Mouse (Mus musculus) G1E (cell line): ENCODE results near the gene Zc2hc1c.

ENCODE experiments used
- CTCF ChIP-seq: IDR thresholded peaks from 2 replicates; pipeline ENCODE4 v1.5.1; 2012; ENCODE audit warnings: low read depth, low read length, inconsistent platforms, mixed read lengths
- GATA1 ChIP-seq: IDR thresholded peaks from 2 replicates; pipeline ENCODE4 v1.6.1; 2012; ENCODE audit warnings: borderline replicate concordance, low read length, inconsistent platforms, mixed read lengths
- POLR2AphosphoS5 ChIP-seq: IDR thresholded peaks from 2 replicates; pipeline ENCODE4 v1.6.1; 2012; ENCODE audit warnings: low read depth, low read length, inconsistent platforms; ENCODE audit not compliant: insufficient replicate concordance
- TAL1 ChIP-seq: conservative IDR thresholded peaks from 2 replicates; pipeline ENCODE4 v1.6.1; 2012; ENCODE audit warnings: low read depth, low read length, inconsistent platforms, mixed read lengths

DNA sequence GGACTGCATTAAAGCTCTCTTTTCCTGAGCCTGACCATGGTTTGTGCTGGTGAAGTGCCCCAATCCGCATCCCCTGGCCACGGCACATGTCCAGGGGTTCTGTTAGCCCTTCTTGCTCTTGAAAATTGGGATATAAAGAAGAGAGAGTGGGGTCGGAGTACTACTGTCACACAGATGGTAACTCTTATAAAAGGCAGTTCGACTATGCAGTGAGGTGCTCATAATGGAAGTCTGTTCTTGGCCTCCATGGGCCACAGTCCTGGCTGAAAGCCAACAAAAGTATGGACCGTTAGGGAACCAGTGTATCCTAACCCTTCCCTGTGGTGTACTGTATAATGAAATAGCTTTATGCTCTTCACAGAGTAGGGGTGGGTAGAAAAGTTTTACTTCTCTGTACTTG, 8.5 kb downstream of the Zc2hc1c start:
- TF ChIP-seq CTCF (no peak), GATA1 (no peak), TAL1 (no peak), POLR2AphosphoS5 (no peak)
